Mouse (Mus musculus) frontal cortex, postnatal 25 days (tissue): Measurements from ENCODE around the gene Aamdc.
A peak's percentile ranks its signal among the peaks of the same experiment; 100 is the strongest.

Experiments
- DNase-seq, 2 experiments: peaks; one replicate each; pipeline ENCODE4 v3.0.0; 2022; ENCODE audit warnings: low spot score in 2 of 2

The Aamdc gene

GRCm38 (mm10) chr7:97579067-97579975, at the start of gene Aamdc, which contains the start of gene Rsf1:
TSS of gene Aamdc (minus strand) at chr7:97579497.
TSS of gene Rsf1 (plus strand) at chr7:97579889.
- peak; percentile 85 to 86 for DNase-seq

GRCm38 (mm10) chr7:97623402-97623801, 44.1 kb upstream of the Aamdc start:
- DNase-seq = no peak

- no peak for DNase-seq
These were observed 43.4 kb upstream of the Aamdc start for GRCm38 (mm10) chr7:97622676-97623075.

GRCm38 (mm10) chr7:97621346-97621745, 42.0 kb upstream of the Aamdc start:
- no peak for DNase-seq

- DNase-seq = no peak
These were observed 19.3 kb upstream of the Aamdc start for GRCm38 (mm10) chr7:97598548-97598947.

- no peak for DNase-seq
These were observed 14.2 kb upstream of the Aamdc start for GRCm38 (mm10) chr7:97593535-97593934.

- no peak for DNase-seq
These were observed 13.1 kb upstream of the Aamdc start for GRCm38 (mm10) chr7:97592396-97592795.

GRCm38 (mm10) chr7:97591336-97591735, 12.0 kb upstream of the Aamdc start:
- no peak for DNase-seq

GRCm38 (mm10) chr7:97590488-97590887, 11.2 kb upstream of the Aamdc start:
- no peak for DNase-seq

GRCm38 (mm10) chr7:97588506-97588905, 9.2 kb upstream of the Aamdc start:
- DNase-seq = no peak

GRCm38 (mm10) chr7:97580843-97581214, 1.5 kb upstream of the Aamdc start:
- peak; percentile 58 to 69 for DNase-seq

- peak; percentile 28 to 30 for DNase-seq
These were observed 912 bp upstream of the Aamdc start for GRCm38 (mm10) chr7:97579976-97580842.

GRCm38 (mm10) chr7:97578361-97579066, 783 bp downstream of the Aamdc start:
- peak; percentile 11 to 16 for DNase-seq

- no peak for DNase-seq
These were observed 8.9 kb downstream of the Aamdc start for GRCm38 (mm10) chr7:97570389-97570788.

GRCm38 (mm10) chr7:97569372-97569771, 9.9 kb downstream of the Aamdc start:
- DNase-seq = no peak

- no peak for DNase-seq
These were observed 15.7 kb downstream of the Aamdc start for GRCm38 (mm10) chr7:97563576-97563975.

- no peak for DNase-seq
These were observed 28.6 kb downstream of the Aamdc start for GRCm38 (mm10) chr7:97550673-97551072.

GRCm38 (mm10) chr7:97549301-97549700, 30.0 kb downstream of the Aamdc start:
- DNase-seq = no peak

- no peak for DNase-seq
These were observed 32.8 kb downstream of the Aamdc start for GRCm38 (mm10) chr7:97546462-97546861.

GRCm38 (mm10) chr7:97536571-97536970, 42.7 kb downstream of the Aamdc start:
- no peak for DNase-seq

GRCm38 (mm10) chr7:97535531-97535930, 43.8 kb downstream of the Aamdc start:
- DNase-seq = no peak

- DNase-seq = no peak
These were observed 59.4 kb downstream of the Aamdc start for GRCm38 (mm10) chr7:97519935-97520334.
